Mouse (Mus musculus) cortical plate, adult 2 months (tissue): Measurements from ENCODE around the gene Nkx2-5. TPM values are rescaled to one million over a fixed set of nuclear protein-coding genes. Genes with fewer than 3 reads are reported as not detected.

ENCODE experiments used
- H3K27ac ChIP-seq: fragments of 200-500 bp; 2 replicates; pipeline ENCODE4 v1.5.1; 2012; ENCODE audit warnings: low read length, control low read depth, inconsistent platforms; ENCODE audit not compliant: insufficient read depth
- H3K4me1 ChIP-seq: fragments of 200-500 bp; 2 replicates; pipeline ENCODE4 v1.6.1; 2011; ENCODE audit warnings: low read length; ENCODE audit not compliant: control insufficient read depth, insufficient read depth
- H3K4me3 ChIP-seq: fragments of 200-500 bp; 2 replicates; pipeline ENCODE4 v1.5.1; 2011; ENCODE audit warnings: mild to moderate bottlenecking, low read length, control low read depth; ENCODE audit not compliant: insufficient read depth
- CTCF ChIP-seq: fragments of 200-500 bp; IDR thresholded peaks from 2 replicates; pipeline ENCODE4 v1.5.1; 2011; ENCODE audit warnings: mild to moderate bottlenecking, control low read depth, low read length; ENCODE audit not compliant: insufficient read depth; ENCODE audit errors: extremely low read depth
- POLR2A ChIP-seq: fragments of 200-500 bp; IDR thresholded peaks from 2 replicates; pipeline ENCODE4 v1.6.1; 2011; ENCODE audit warnings: mild to moderate bottlenecking, low read length, control low read depth; ENCODE audit not compliant: insufficient read depth; ENCODE audit errors: extremely low read depth
- polyA plus RNA-seq: library from polyadenylated mRNA; depleted of rRNA; stranded (reverse); fragments of >200 nt; gene quantifications from 2 replicates; pipeline ENCODE4 v1.2.3, GENCODE M21; 2012

The Nkx2-5 gene
- polyA plus RNA-seq, 1 experiment, result not detected

DNA sequence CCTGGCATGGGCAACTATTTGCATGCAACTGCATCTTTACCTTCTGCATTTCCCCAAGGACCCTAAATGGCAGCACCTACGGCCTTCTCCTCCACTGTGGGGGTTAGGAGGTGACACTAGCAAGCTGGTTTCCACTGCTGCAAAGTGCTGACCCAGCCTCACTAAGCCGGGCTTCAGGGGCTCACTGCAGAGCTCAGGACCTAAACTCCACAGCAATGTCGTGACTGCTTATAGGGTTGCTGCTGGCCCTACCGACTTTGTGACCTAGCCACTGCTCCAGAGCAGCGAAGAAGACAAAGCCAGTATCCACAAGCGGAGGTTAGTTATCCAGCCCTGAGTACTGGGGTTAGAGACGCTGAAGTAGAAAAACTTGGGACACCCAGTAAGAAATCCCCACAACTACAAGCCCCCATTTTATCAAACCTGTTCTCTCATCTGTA lies 7.2 kb downstream of the Nkx2-5 start:
- Histone ChIP-seq H3K27ac (no peak overlapping the region), H3K4me3 (no peak overlapping the region), H3K4me1 (no peaks in the 10 kb centered on the region)
- TF ChIP-seq POLR2A (no peak), CTCF (no peak)

DNA sequence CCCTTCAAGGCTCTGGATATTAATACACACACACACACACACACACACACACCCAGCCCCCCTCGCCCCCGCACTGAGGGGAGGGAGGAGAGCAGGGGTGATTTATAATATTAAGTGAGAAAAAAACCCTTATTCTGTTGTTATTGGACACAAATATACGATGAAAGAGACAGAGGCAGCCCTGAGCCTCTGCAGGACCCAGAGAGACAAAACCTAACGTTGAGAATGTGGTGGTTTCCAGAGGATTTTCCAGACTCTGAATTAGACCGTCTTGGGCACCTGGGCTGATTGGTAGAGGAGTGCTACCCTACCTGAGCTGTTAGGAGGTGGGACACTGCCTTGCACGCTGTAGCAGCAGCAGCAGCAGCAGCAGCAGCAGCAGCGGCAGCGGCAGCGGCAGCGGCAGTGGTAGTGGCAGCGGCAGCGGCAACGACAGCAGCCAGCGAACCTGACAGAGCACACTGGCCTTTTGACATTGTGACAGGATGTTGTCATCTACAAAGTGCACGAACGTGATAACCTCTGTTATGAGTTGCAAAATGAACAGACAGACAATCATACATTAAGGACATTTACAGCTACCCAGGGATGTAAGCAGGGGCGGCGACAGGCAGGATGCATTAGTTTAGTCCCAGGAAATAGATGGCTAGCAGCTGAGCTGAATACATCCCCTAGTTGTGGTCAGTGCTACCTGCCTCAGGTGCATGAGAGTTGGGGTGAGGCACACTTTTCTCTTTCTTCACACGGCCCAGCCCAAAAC lies 7.8 kb downstream of the Nkx2-5 start:
- no peak overlapping the region for H3K4me3 ChIP-seq
- no peak overlapping the region for H3K27ac ChIP-seq
- no peaks in the 10 kb centered on the region for H3K4me1 ChIP-seq
- no peak for TF ChIP-seq CTCF

DNA sequence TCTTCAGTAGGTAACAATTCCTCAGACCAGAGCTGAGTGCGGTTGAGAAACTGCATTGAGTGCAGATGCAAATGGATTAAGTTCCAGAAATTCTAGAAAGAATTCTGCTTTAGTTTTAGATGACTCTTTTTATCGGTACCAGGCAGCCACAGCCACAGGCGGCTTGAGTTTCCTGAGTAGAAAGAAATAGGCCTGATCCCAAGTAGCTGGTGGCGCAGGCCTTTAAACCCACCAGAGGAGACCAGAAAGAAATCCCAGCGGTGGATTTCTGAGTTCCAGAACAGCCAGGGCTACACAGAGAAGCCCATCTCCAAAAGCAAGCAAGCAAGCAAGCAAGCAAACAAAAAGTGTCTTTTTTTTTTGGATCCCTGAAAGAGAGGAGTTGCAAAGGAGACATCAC lies 8.4 kb downstream of the Nkx2-5 start:
- TF ChIP-seq POLR2A (no peak), CTCF (no peak)
- Histone ChIP-seq H3K4me3 (no peak overlapping the region), H3K4me1 (no peaks in the 10 kb centered on the region), H3K27ac (no peak overlapping the region)

DNA sequence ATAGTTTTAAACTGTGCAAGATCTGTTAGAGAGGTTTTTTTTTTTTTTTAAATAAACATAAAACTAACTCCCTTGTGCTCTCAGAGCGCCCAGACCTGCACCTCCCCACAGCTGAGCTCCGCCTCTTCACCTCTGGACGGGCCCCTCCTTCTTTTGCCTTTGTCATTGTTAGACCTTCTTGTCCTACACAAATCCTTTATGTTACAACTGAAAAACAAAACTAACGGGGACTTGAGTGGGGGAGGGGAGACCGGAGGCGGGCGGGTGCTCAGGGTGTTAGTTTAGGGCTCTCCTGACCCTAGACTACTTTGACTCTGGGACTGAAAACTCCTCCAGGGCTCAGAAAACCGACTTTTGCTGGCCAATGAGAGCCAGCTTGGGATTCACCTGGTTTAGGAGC lies 8.9 kb downstream of the Nkx2-5 start:
- Histone ChIP-seq H3K4me1 (no peaks in the 10 kb centered on the region), H3K4me3 (no peak overlapping the region), H3K27ac (no peak overlapping the region)
- no peak for TF ChIP-seq POLR2A
- TF ChIP-seq CTCF, result no peak

DNA sequence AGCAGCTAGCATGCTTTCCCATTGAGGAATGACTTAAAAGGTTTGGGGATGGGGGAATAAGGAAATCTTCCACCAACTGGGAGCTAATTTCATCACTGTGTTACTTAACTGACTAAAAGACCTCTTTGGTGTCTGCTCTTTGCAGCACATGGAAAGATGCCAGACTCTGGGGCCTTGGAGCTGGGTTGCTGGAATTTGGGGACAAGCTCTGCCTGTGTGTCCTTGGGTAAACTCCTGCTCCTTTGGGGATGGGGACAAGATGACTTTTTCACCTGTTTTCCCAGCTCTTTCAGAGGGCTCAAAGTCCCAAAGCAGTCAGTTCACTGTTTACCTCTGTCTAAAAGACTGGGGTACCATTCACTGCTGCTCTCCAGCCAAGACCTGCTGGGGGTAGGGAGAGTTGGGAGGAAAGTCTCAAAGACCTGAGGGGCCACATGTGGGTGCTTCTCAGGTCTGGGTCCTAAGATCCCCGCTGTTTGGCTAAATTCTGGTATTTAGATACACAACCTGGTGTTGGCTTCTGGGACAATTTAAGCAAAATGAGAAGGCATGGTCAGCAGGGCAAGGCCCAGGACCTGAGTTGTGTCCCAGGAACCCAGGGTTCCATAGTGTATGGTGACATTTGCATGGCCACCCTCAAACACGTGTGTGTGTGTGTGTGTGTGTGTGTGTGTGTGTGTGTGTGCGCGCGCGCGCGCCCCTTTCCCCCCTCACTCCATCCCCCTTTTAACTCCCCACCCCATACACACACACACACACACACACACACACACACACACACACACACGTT lies 9.6 kb downstream of the Nkx2-5 start:
- Histone ChIP-seq H3K4me1 (no peaks in the 10 kb centered on the region), H3K4me3 (no peak overlapping the region), H3K27ac (no peak overlapping the region)
- TF ChIP-seq CTCF (no peak), POLR2A (no peak)

DNA sequence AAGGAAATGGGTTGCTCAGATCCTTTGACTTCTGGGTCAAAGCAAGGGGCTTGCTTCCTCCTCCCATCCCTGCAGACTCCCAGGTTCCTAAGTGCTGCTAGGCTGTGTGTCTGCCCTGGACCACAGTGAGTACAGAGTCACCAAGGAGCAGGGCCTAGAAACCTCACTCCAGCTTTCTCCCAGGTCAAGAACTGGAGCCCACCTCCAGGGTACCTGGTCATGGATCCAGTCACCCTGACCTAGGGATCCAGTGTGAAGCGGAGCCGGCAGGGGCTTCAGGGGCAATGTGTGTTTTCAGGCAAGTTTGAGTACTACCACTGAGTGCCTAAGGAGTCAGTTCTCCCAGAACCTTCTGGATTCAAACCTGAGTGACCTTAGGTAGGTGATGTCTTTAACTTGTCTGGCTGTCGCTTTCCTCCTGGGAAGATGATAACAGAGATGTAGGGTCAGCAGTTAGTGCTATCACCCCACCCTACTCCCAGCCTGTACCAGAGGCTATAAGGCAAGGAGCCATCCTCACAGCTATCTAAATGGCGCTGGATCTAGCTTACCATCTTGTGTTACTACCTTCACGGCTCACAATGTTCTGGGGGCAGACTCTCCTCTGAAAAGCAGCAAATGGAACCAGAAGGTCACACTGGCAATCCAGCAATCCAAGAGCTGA lies 10.4 kb downstream of the Nkx2-5 start:
- TF ChIP-seq POLR2A (no peak), CTCF (no peak)
- no peak overlapping the region for H3K4me3 ChIP-seq
- no peak overlapping the region for H3K27ac ChIP-seq
- H3K4me1 ChIP-seq, result no peaks in the 10 kb centered on the region

DNA sequence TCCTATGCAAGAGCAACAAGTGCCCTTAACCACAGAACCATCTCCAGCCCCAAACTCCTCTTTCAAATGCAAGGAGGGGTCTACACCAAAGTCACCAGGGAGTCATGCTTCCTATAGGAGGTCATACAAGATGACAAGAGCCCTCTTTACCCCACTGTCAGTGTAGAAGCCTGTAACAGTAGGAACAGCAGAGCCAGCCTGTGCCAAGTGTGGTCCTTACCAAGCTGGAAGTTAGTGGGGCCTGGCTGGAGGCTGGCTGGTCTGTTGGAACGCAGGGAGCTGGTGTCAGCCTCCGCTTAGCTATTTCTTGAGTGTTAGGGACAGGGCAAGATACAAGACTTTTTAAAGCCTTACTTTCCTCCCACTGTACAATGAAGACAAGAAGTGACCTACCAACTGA lies 11.0 kb downstream of the Nkx2-5 start:
- TF ChIP-seq POLR2A (no peak), CTCF (no peak)
- Histone ChIP-seq H3K27ac (no peak overlapping the region), H3K4me3 (no peak overlapping the region)

DNA sequence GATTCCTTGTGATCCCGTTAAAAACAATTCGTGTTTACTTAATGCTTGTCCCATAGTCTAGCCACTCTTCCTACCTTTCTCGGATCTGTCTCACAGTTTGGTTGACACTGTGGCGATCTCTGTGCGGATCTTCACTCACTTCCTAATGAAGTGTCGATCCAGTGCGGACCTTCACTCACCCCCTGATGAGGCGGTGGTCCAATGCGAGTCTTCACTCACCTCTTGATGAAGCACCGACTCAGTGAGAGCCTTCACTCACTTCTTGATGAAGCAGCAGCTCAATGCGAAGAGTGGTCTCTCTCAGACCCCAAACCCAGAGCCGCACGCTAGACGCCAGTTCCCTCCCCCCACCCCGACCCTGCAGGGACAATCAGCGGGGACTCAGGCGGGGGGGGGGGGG lies 18.7 kb downstream of the Nkx2-5 start:
- Histone ChIP-seq H3K4me1 (no peaks in the 10 kb centered on the region), H3K27ac (no peak overlapping the region), H3K4me3 (no peak overlapping the region)
- no peak for TF ChIP-seq CTCF
- no peak for TF ChIP-seq POLR2A

More for the DNA sequence above, 11.0 kb downstream of the Nkx2-5 start:
- H3K4me1 ChIP-seq, result no peaks in the 10 kb centered on the region

DNA sequence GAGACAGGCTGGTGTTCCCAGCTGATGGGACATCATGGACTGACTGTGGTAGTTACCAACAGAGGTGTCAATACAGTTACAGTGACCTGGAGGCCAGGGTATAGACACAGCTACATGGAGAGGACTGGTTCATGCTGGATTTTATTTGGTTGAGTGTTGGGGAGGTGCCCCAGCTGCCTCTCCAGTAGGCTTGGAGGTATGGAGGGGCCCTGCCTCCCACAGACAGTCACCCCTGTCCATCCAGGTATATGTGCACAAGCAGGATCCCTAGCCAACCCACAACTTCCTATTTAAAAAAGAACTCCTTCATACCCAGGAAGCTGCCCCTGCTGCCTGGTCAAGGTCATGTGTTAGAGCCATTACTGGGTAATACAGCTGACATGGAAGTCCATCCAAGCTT lies 27.0 kb downstream of the Nkx2-5 start:
- Histone ChIP-seq H3K27ac (no peak overlapping the region), H3K4me1 (no peaks in the 10 kb centered on the region)
- TF ChIP-seq POLR2A (no peak), CTCF (no peak)

More for the DNA sequence above, 27.0 kb downstream of the Nkx2-5 start:
- H3K4me3 ChIP-seq, result no peak overlapping the region
